Mouse (Mus musculus) liver, postnatal 0 days (tissue): ENCODE data around the gene Ctbp2. TPM values are rescaled to one million over a fixed set of nuclear protein-coding genes. Genes with fewer than 3 reads are reported as not detected.

Experiments
- ATAC-seq: fragments of 200-750 bp; cut with Nextera tagmentation; 2 replicates; pipeline ENCODE4 v1.8.0; 2017; ENCODE audit warnings: mild to moderate bottlenecking, moderate library complexity
- DNase-seq: peaks from one replicate; pipeline ENCODE4 v3.0.0-alpha.2; 2016
- H3K27ac ChIP-seq: fragments of 300-500 bp; sonication (generic); 2 replicates; pipeline ENCODE4 v1.5.1; 2014; ENCODE audit warnings: antibody characterized with exemption, moderate library complexity, mild to moderate bottlenecking, low read depth
- H3K27me3 ChIP-seq: fragments of 300-500 bp; sonication (generic); 2 replicates; pipeline ENCODE4 v1.6.1; 2014; ENCODE audit warnings: low read length, control low read depth, mixed read lengths; ENCODE audit not compliant: insufficient read depth
- H3K36me3 ChIP-seq: fragments of 300-500 bp; sonication (generic); replicated peaks from 2 replicates; pipeline ENCODE4 v1.6.1; 2014; ENCODE audit warnings: mild to moderate bottlenecking, control low read depth, low read length, moderate library complexity, mixed read lengths; ENCODE audit not compliant: insufficient read depth
- H3K4me1 ChIP-seq: fragments of 300-500 bp; sonication (generic); 2 replicates; pipeline ENCODE4 v1.6.1; 2014; ENCODE audit warnings: antibody characterized with exemption, mild to moderate bottlenecking, control low read depth; ENCODE audit not compliant: insufficient read depth
- H3K4me2 ChIP-seq: fragments of 300-500 bp; sonication (generic); 2 replicates; pipeline ENCODE4 v1.6.1; 2014; ENCODE audit warnings: low read depth, mild to moderate bottlenecking, low read length, moderate library complexity, mixed read lengths
- H3K4me3 ChIP-seq: fragments of 300-500 bp; sonication (generic); 2 replicates; pipeline ENCODE4 v1.5.1; 2014; ENCODE audit warnings: low read depth, low read length
- H3K9ac ChIP-seq: fragments of 300-500 bp; sonication (generic); replicated peaks from 2 replicates; pipeline ENCODE4 v1.6.1; 2014; ENCODE audit warnings: mild to moderate bottlenecking, moderate library complexity
- H3K9me3 ChIP-seq: fragments of 300-500 bp; sonication (generic); 2 replicates; pipeline ENCODE4 v1.6.1; 2016; ENCODE audit warnings: mild to moderate bottlenecking, control low read depth, low read length, mixed read lengths
- CTCF ChIP-seq: sonication (generic); IDR thresholded peaks from 2 replicates; pipeline ENCODE4 v1.5.1; 2016; ENCODE audit warnings: antibody characterized with exemption, low read depth
- EP300 ChIP-seq: IDR thresholded peaks from 2 replicates; pipeline ENCODE4 v1.6.1; 2016; ENCODE audit warnings: antibody characterized with exemption, low read depth, mild to moderate bottlenecking
- WGBS: fragments of 180-500 bp; shearing (Covaris S2); extraction: QIAGEN DNeasy Blood & Tissue Kit; methylation state at CpG from one replicate; pipeline ENCODE4 v1.1.7; 2014; ENCODE audit not compliant: insufficient replicate concordance; 5-methylcytosine and 5-hydroxymethylcytosine counted together
- polyA plus RNA-seq: library from polyadenylated mRNA; unstranded; fragments of >200 nt; fragmentation: Nextera tagmentation; extraction: Ambion mirVana; gene quantifications from 2 replicates; pipeline ENCODE4 v1.2.1, GENCODE M21; 2015

Ctbp2 gene
- polyA plus RNA-seq, 1 experiment from 2014 or later: 6.1 TPM

- Histone ChIP-seq H3K36me3 (0 out of 2 replicates have a peak, but pooled peaks cover 8% of the 10 kb centered on the region), H3K27me3 (no peaks in the 10 kb centered on the region), H3K4me1 (no peaks in the 10 kb centered on the region), H3K4me3 (no peak overlapping the region), H3K27ac (no peak overlapping the region), H3K9ac (no peak overlapping the region), H3K9me3 (no peaks in the 10 kb centered on the region), H3K4me2 (no peak overlapping the region)
- no peak for TF ChIP-seq CTCF
- TF ChIP-seq EP300: no peak
- 84% methylated on average over 12 of the region's 12 CpGs for WGBS
- DNase-seq: no peak
- ATAC-seq: no peak
These were observed 125.5 kb downstream of the Ctbp2 start for GRCm38 (mm10) chr7:132998639-132999038.

- no peaks in the 10 kb centered on the region for H3K27me3 ChIP-seq
- H3K27ac ChIP-seq: no peak overlapping the region
- H3K4me2 ChIP-seq: no peak overlapping the region
- no peaks in the 10 kb centered on the region for H3K4me1 ChIP-seq
- H3K9me3 ChIP-seq: no peaks in the 10 kb centered on the region
- WGBS: 81% methylated on average over 5 of the region's 5 CpGs
- ATAC-seq (peak; percentile 62), DNase-seq (no peak)
- no peak for TF ChIP-seq EP300
- peak; percentile 84 for TF ChIP-seq CTCF
- no peak overlapping the region for H3K4me3 ChIP-seq
- 0 out of 2 replicates have a peak, but pooled peaks cover 8% of the 10 kb centered on the region for H3K36me3 ChIP-seq
- no peak overlapping the region for H3K9ac ChIP-seq
These were observed 127.8 kb downstream of the Ctbp2 start for GRCm38 (mm10) chr7:132996391-132996790.

- ATAC-seq (no peak), DNase-seq (peak; percentile 10)
- no peaks in the 10 kb centered on the region for H3K27me3 ChIP-seq
- H3K4me2 ChIP-seq: no peak overlapping the region
- H3K4me3 ChIP-seq: no peak overlapping the region
- no peaks in the 10 kb centered on the region for H3K4me1 ChIP-seq
- no peak overlapping the region for H3K27ac ChIP-seq
- H3K36me3 ChIP-seq: 0 out of 2 replicates have a peak, but pooled peaks cover 10% of the 10 kb centered on the region
- no peak overlapping the region for H3K9ac ChIP-seq
- WGBS: 79% methylated on average over 6 of the region's 6 CpGs
- no peaks in the 10 kb centered on the region for H3K9me3 ChIP-seq
- no peak for TF ChIP-seq EP300
- no peak for TF ChIP-seq CTCF
These were observed 129.4 kb downstream of the Ctbp2 start for GRCm38 (mm10) chr7:132994628-132995191.

- 84% methylated on average over 8 of the region's 8 CpGs for WGBS
- Histone ChIP-seq H3K9ac (no peak overlapping the region), H3K4me2 (no peak overlapping the region), H3K27ac (no peak overlapping the region), H3K4me3 (no peak overlapping the region), H3K4me1 (no peaks in the 10 kb centered on the region), H3K36me3 (0 out of 2 replicates have a peak, but pooled peaks cover 11% of the 10 kb centered on the region), H3K27me3 (no peaks in the 10 kb centered on the region), H3K9me3 (no peaks in the 10 kb centered on the region)
- DNase-seq (peak; percentile 12), ATAC-seq (no peak)
- TF ChIP-seq EP300 (no peak), CTCF (peak; percentile 20; the same call in 1 of the 2 replicates)
These were observed 130.0 kb downstream of the Ctbp2 start for GRCm38 (mm10) chr7:132994120-132994519.

DNA sequence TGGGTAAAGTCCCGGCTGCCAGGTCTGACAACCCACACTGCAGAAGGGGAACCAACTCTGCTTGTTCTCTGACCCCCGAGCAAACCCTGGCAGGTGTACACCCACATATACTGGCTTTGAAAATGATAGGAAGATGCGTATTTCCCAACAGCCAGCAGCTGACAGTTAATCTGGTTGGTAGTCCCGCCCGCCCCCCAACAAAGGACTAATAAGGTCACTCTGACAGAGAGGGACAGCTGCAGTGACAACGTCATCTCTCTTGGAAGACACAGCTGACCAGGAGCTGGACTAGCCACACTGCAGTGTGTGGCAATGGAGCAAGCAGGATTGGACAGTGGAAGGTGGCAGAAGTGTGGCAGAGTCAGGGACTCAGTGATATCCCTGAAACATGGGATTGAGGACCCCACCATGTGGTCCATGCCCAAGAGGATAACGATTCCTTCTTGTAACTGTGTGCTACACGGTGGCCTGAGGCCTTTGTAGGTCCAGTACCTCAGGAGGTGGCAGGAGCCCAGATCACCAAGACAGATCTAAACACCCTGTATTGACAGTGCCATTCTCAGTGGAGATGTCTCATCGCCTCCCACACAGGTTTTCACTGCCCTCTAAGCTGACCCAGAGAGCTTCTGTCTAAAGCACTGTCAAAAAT, 131.1 kb downstream of the Ctbp2 start:
- ATAC-seq: no peak
- H3K9me3 ChIP-seq: no peaks in the 10 kb centered on the region
- no peak overlapping the region for H3K4me3 ChIP-seq
- H3K27me3 ChIP-seq: no peaks in the 10 kb centered on the region
- H3K9ac ChIP-seq: no peak overlapping the region
- no peak overlapping the region for H3K27ac ChIP-seq
- peaks cover 7% of the 10 kb centered on the region; the same call in 1 of the 2 replicates for H3K36me3 ChIP-seq
- DNase-seq: no peak
- no peak overlapping the region for H3K4me2 ChIP-seq
- no peaks in the 10 kb centered on the region for H3K4me1 ChIP-seq
- WGBS: 83% methylated on average over 9 of the region's 9 CpGs
- TF ChIP-seq CTCF (no peak), EP300 (no peak)

GRCm38 (mm10) chr7:132991240-132991900, 132.8 kb downstream of the Ctbp2 start:
- Histone ChIP-seq H3K36me3 (peaks cover 12% of the 10 kb centered on the region), H3K4me1 (no peaks in the 10 kb centered on the region), H3K9me3 (no peaks in the 10 kb centered on the region), H3K27me3 (no peaks in the 10 kb centered on the region), H3K27ac (no peak overlapping the region), H3K4me3 (no peak overlapping the region), H3K4me2 (no peak overlapping the region), H3K9ac (no peak overlapping the region)
- ATAC-seq: no peak
- 89% methylated on average over 14 of the region's 14 CpGs for WGBS
- no peak for TF ChIP-seq CTCF
- TF ChIP-seq EP300: no peak
- no peak for DNase-seq
